Mouse (Mus musculus): ENCODE data around the gene Atxn7. TPM values are rescaled to one million over a fixed set of nuclear protein-coding genes. Genes with fewer than 3 reads are reported as not detected.
A peak's percentile ranks its signal among the peaks of the same experiment; 100 is the strongest.

Atxn7 gene
- total RNA-seq, 2 experiments from 2014 or later: 14.0 to 17.0 TPM

- no peak for DNase-seq
These were observed 103.4 kb downstream of the Atxn7 start for GRCm38 (mm10) chr14:14064486-14065141.

GRCm38 (mm10) chr14:14065142-14065498 is 103.9 kb downstream of the Atxn7 start:
- no peak for DNase-seq

GRCm38 (mm10) chr14:14066241-14066640 is 105.0 kb downstream of the Atxn7 start:
- DNase-seq: no peak

- peak; percentile 28 for DNase-seq
These were observed 106.6 kb downstream of the Atxn7 start for GRCm38 (mm10) chr14:14067648-14068472.

DNA sequence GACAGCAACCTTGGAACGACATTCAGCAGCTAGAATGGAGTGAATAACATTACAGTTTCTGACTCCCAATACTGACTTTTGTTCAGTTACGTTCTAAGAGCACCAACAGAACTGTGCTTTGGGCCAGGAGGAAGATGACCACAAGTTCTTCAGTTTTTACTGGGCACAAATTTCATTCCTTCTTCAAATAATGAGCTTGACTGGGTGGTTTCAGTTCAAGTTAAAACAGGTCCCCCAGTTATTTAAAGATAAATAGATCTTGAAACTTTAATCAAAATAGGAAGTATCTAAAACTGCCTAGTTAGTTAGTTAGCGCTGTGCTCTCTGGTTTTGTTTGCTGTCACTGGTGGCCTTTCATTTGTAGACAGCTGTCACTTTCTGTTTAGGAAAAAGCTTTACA is 107.3 kb downstream of the Atxn7 start:
- DNase-seq: no peak

DNA sequence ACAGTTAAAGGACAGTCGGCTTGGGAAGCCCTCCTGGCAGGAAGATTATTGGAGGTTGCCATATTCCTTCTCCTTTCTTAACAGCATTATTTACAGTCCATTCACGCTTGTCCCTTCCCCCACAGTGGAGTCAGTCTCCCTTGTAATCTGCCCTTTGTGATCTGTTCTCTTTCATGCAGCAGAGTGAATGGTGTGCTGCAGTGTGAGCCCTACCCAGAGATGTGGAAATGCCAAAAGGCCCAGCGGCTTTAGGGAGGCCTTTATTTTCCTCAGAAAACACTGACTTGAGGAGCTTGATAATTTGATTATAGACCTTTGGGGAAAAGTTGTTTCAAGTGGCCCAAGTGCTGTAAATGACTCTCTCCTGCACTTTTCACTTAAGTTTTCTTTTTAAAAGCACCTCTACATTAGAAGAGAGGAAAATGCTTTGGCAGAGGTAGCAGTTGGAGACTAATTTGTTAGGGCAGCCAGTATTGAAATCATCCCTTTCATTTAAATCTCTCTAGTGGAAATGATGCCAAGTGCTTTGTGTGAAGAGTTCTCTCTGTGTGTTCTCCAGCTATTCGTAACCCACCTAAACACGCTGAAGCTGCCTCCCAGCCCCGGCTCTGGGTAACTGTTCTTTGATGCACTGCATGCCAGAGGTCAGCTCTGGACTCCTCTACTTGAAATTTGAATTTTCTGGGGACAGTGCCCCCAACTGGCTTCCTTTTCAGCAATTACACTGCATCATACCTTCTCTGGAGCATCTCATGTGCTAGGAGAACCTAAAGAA is 109.5 kb downstream of the Atxn7 start:
- DNase-seq: no peak

DNA sequence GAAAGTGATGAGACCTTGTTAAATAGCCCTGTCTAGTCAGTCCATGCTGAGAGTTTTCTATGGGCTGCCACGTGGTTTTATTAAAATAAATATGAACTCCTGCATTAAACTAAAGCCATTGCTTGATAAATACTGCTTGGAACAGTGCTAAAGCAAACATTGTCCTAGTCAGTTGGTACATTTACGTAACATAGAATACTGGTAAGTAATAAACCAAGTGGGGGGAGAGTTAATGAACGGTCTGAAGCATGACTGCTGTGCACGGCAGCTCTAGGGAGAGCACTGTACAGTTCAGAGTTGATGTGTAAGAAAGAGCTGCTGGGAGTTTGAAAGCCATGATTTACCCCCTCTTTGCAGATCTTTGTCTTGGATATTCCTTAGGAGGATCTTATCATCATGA is 110.2 kb downstream of the Atxn7 start:
- no peak for DNase-seq

DNA sequence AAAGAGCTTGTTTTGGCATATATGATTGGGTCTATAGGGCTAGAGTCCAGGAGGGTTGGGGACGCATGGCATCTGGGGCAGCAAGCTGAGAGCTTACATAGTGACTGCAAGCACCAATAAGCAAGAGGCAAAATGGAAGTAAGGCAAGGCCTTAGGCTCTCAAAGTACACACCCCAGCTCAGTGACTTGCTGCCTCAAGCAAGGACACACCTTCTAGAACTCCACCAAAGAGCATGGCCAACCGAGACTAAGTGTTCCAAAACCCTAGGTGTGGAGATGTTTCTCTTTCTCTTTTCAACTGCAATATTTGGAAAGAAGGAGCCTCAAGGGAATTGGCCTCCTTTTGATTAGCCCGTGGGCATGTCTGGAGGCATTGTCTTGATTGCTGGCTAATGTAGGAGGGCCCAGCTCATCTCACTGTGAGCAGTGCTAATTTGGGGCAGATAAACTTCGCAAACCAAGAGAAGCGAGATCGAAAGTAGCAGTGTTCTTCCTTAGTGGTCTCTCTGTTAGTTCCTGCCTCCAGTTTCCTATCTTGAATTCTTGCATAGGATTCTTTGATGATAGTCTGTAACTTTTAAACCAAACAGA is 119.5 kb downstream of the Atxn7 start:
- no peak for DNase-seq

DNA sequence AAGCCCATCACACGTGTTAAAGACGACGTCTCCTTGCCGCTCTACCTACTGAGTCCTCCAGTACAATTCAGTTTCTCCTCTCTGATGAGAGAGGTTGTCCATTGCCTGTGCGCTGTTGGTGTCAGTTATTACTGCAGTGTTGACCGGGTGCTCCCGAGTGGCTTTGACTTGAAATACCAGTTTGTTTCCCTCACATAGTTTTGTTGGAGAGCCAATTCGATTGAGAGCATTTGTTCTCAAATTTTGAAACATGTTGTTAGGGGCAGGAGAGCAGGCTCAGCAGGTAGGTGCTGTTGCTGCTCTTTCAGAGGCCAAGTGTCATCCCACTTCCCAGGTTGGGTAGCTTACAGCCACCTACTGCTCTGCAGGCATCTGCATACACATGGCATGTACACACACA is 122.6 kb downstream of the Atxn7 start:
- DNase-seq: no peak

DNA sequence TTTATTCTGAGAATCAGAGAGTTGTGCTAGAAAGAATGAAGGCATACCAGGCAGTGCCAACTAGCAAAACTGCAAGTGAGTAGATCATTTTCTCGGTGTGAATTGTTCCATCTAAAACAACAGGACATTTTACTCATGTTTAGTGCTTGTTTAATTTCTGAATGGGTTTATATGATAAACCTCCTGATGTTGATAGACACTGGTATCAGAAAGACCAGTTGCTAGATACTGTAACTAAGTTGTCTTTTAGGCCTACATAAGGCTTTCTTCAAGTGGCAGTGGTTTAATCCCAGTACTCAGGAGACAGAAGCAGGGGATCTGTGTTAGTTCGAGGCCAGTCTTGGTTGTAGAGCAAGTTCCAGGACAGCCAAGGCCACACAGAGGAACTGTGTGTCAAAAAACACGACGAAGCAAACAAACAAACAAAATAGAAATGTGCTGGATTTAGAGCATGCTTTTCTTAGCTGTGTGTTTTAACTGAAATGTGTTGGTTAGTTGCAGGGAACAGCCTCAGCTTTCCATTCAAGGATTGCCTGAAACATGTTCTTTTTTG is 125.5 kb downstream of the Atxn7 start:
- DNase-seq: no peak

- no peak for DNase-seq
These were observed 126.1 kb downstream of the Atxn7 start for GRCm38 (mm10) chr14:14087348-14087747.

- no peak for DNase-seq
These were observed 127.0 kb downstream of the Atxn7 start for GRCm38 (mm10) chr14:14088016-14088791.

DNA sequence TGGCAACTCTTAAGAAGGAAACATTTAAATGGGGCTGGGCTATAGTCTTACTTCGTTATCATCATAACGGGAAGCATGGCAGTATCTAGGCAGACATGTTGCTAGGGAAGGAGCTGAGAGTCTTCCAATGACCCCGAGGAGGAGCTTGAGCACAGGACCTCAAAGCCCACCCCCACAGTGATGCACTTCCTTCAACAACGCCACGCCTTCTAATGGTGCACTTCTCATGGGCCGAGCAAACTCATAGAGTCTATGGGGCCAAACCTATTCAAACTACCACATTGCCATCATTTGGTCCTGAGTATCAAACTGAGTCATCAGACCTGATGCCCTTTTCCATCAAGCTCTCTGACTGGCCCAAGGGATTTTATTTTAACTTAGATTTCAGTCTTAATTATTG is 129.3 kb downstream of the Atxn7 start:
- no peak for DNase-seq

GRCm38 (mm10) chr14:14098330-14098980 is 137.2 kb downstream of the Atxn7 start:
- DNase-seq: peak; percentile 62

- DNase-seq: no peak
These were observed 139.6 kb downstream of the Atxn7 start for GRCm38 (mm10) chr14:14100773-14101280.

- DNase-seq: no peak
These were observed 140.1 kb downstream of the Atxn7 start for GRCm38 (mm10) chr14:14101296-14101695.

DNA sequence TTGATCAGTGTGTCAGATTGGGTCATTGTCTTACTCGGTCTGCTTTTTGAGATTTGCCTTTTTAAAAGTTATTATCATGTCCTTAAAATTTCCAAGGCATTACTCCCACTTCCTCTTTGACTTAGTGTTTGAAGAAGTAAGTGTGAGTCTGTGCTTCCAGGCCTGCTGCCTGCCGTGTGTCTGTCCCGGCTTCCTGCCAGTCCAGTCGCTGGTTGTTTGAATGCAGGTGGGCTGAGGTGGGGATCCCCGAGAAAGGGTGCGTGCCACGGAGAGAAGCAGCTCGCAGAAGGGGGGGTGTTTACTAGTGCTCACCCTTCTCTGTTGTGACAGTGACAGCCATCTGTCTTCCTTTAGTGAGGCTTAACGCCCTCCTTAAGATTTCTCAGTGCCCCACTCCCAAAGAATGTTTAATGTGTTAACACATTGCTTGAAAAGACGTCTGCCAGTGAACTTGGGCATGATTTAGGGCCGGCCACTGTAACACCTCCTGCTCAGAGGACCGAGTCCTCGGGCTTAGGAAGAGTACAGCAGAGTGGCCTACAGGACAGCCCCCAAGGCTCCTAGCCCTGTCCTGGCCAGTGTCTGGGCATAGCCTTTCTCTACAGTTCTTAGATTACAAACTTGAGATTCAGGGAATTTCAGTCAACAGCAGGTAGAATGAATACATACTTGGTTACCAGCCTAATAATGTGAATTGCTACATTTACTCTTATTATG is 143.1 kb downstream of the Atxn7 start:
- DNase-seq: no peak

DNA sequence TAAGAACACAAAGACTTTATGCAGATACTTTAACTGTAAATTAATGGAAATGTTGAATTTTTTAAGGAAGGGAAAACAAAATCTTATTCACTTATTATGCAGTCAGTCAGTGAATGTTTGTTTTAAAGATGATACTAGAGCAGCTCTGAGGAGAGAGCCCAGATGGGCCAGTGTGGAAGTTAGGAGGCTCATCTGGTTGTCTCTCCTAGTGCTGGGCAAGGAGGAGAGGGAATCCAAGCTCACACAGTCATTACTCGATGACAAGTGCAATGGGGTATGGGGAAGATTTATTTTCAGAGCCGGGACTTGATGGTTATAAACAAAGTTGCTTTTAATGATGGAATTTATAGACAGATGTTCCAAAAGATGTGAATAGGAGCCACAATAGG is 143.7 kb downstream of the Atxn7 start:
- no peak for DNase-seq

GRCm38 (mm10) chr14:14110710-14111109 is 149.5 kb downstream of the Atxn7 start:
- DNase-seq: no peak

All from gastrocnemius, postnatal 25 days (tissue).